Mouse (Mus musculus): ENCODE results near the gene Olr1.

- TF ChIP-seq CTCF (IDR thresholded peaks at IDR 0.05; ENCODE audit: borderline replicate concordance, insufficient read depth, low read depth, low read length) (no peak), POLR2A (IDR thresholded peaks at IDR 0.05; ENCODE audit: borderline replicate concordance, insufficient read depth, low read length) (no peak)
These were observed 40.3 kb upstream of the Olr1 start for GRCm38 (mm10) chr6:129547277-129547676.

Data from cerebellum, adult 2 months (tissue).